Mouse (Mus musculus) heart, embryonic 10.5 days (tissue): ENCODE data around the gene Meis1. TPM values are rescaled to one million over a fixed set of nuclear protein-coding genes. Genes with fewer than 3 reads are reported as not detected.
A peak's percentile ranks its signal among the peaks of the same experiment; 100 is the strongest.

Experiments
- DNase-seq: peaks from one replicate; pipeline ENCODE4 v3.0.0-alpha.2; 2017; ENCODE audit warnings: low spot score
- H3K27ac ChIP-seq: fragments of 300-500 bp; sonication (generic); 2 replicates; pipeline ENCODE4 v1.5.1; 2016; ENCODE audit warnings: mild to moderate bottlenecking
- H3K27me3 ChIP-seq: fragments of 300-500 bp; sonication (generic); 2 replicates; pipeline ENCODE4 v1.6.1; 2016; ENCODE audit warnings: mild to moderate bottlenecking; ENCODE audit not compliant: poor library complexity, insufficient read depth, severe bottlenecking
- H3K36me3 ChIP-seq: fragments of 300-500 bp; sonication (generic); 2 replicates; pipeline ENCODE4 v1.6.1; 2016; ENCODE audit warnings: mild to moderate bottlenecking, moderate library complexity
- H3K4me1 ChIP-seq: fragments of 300-500 bp; sonication (generic); 2 replicates; pipeline ENCODE4 v1.6.1; 2016; ENCODE audit warnings: mild to moderate bottlenecking
- H3K4me3 ChIP-seq: fragments of 300-500 bp; sonication (generic); 2 replicates; pipeline ENCODE4 v1.5.1; 2016; ENCODE audit warnings: mild to moderate bottlenecking, moderate library complexity
- H3K9me3 ChIP-seq: fragments of 300-500 bp; sonication (generic); 2 replicates; pipeline ENCODE4 v1.6.1; 2016; ENCODE audit warnings: mild to moderate bottlenecking, moderate library complexity
- WGBS: fragments of 180-500 bp; shearing (Covaris S2); methylation state at CpG from one replicate; pipeline ENCODE4 v1.1.7; 2016; 5-methylcytosine and 5-hydroxymethylcytosine counted together
- polyA plus RNA-seq: library from polyadenylated mRNA; unstranded; fragments of >200 nt; fragmentation: Nextera tagmentation; extraction: Ambion mirVana; gene quantifications from 2 replicates; pipeline ENCODE4 v1.2.1, GENCODE M21; 2016

The Meis1 gene
- polyA plus RNA-seq, 1 experiment from 2014 or later = 139 TPM

- WGBS = 51% methylated on average over 7 of the region's 7 CpGs
- H3K9me3 ChIP-seq = no peaks in the 10 kb centered on the region
- DNase-seq = no peak
- H3K4me3 ChIP-seq = no peak overlapping the region
- H3K36me3 ChIP-seq = 0 out of 2 replicates have a peak, but pooled peaks cover 9% of the 10 kb centered on the region
- no peak overlapping the region for H3K27ac ChIP-seq
- H3K27me3 ChIP-seq = no peaks in the 10 kb centered on the region
- H3K4me1 ChIP-seq = peaks cover 24% of the 10 kb centered on the region
These were observed 120.7 kb downstream of the Meis1 start for GRCm38 (mm10) chr11:18897921-18898646.

GRCm38 (mm10) chr11:18897250-18897649 lies 121.5 kb downstream of the Meis1 start:
- H3K4me1 ChIP-seq = peaks cover 27% of the 10 kb centered on the region
- H3K9me3 ChIP-seq = no peaks in the 10 kb centered on the region
- H3K27me3 ChIP-seq = no peaks in the 10 kb centered on the region
- H3K27ac ChIP-seq = no peak overlapping the region
- 62% methylated on average over 2 of the region's 2 CpGs for WGBS
- 0 out of 2 replicates have a peak, but pooled peaks cover 11% of the 10 kb centered on the region for H3K36me3 ChIP-seq
- DNase-seq = no peak
- no peak overlapping the region for H3K4me3 ChIP-seq

GRCm38 (mm10) chr11:18892470-18892869 lies 126.3 kb downstream of the Meis1 start:
- Histone ChIP-seq H3K4me3 (no peak overlapping the region), H3K27me3 (no peaks in the 10 kb centered on the region), H3K36me3 (0 out of 2 replicates have a peak, but pooled peaks cover 11% of the 10 kb centered on the region), H3K9me3 (no peaks in the 10 kb centered on the region), H3K27ac (no peak overlapping the region), H3K4me1 (peaks cover 13% of the 10 kb centered on the region)
- WGBS = 48% methylated on average over 2 of the region's 2 CpGs
- no peak for DNase-seq

- Histone ChIP-seq H3K4me3 (no peak overlapping the region), H3K4me1 (peaks cover 29% of the 10 kb centered on the region), H3K9me3 (no peaks in the 10 kb centered on the region), H3K27me3 (no peaks in the 10 kb centered on the region), H3K36me3 (peaks cover 10% of the 10 kb centered on the region; the same call in 1 of the 2 replicates), H3K27ac (no peak overlapping the region)
- no peak for DNase-seq
- 34% methylated on average over 5 of the region's 5 CpGs for WGBS
These were observed 129.6 kb downstream of the Meis1 start for GRCm38 (mm10) chr11:18889139-18889538.

- DNase-seq = no peak
- no peak overlapping the region for H3K27ac ChIP-seq
- H3K27me3 ChIP-seq = no peaks in the 10 kb centered on the region
- peaks cover 33% of the 10 kb centered on the region for H3K4me1 ChIP-seq
- H3K4me3 ChIP-seq = no peak overlapping the region
- 72% methylated on average over 1 of the region's 1 CpGs for WGBS
- no peaks in the 10 kb centered on the region for H3K9me3 ChIP-seq
- H3K36me3 ChIP-seq = peaks cover 15% of the 10 kb centered on the region; the same call in 1 of the 2 replicates
These were observed 130.1 kb downstream of the Meis1 start for GRCm38 (mm10) chr11:18888651-18889050.

- peak overlapping the region; percentile 62; the same call in 1 of the 2 replicates for H3K27ac ChIP-seq
- DNase-seq = no peak
- H3K4me1 ChIP-seq = peaks cover 34% of the 10 kb centered on the region
- no peaks in the 10 kb centered on the region for H3K27me3 ChIP-seq
- H3K4me3 ChIP-seq = no peak overlapping the region
- peaks cover 35% of the 10 kb centered on the region for H3K36me3 ChIP-seq
- WGBS = 37% methylated on average over 9 of the region's 9 CpGs
- no peaks in the 10 kb centered on the region for H3K9me3 ChIP-seq
These were observed 133.0 kb downstream of the Meis1 start for GRCm38 (mm10) chr11:18885729-18886325.

GRCm38 (mm10) chr11:18885036-18885728 lies 133.6 kb downstream of the Meis1 start:
- Histone ChIP-seq H3K4me1 (peaks cover 34% of the 10 kb centered on the region), H3K27ac (peak overlapping the region; percentile 62; the same call in 1 of the 2 replicates), H3K36me3 (peaks cover 36% of the 10 kb centered on the region), H3K27me3 (no peaks in the 10 kb centered on the region), H3K9me3 (no peaks in the 10 kb centered on the region), H3K4me3 (no peak overlapping the region)
- 68% methylated on average over 6 of the region's 6 CpGs for WGBS
- DNase-seq = no peak

- Histone ChIP-seq H3K36me3 (peaks cover 36% of the 10 kb centered on the region), H3K4me1 (peaks cover 39% of the 10 kb centered on the region), H3K27me3 (no peaks in the 10 kb centered on the region), H3K4me3 (no peak overlapping the region), H3K27ac (no peak overlapping the region), H3K9me3 (no peaks in the 10 kb centered on the region)
- no peak for DNase-seq
- WGBS = 72% methylated on average over 3 of the region's 3 CpGs
These were observed 134.8 kb downstream of the Meis1 start for GRCm38 (mm10) chr11:18883987-18884386.

GRCm38 (mm10) chr11:18883507-18883881 lies 135.3 kb downstream of the Meis1 start:
- Histone ChIP-seq H3K4me1 (peaks cover 37% of the 10 kb centered on the region), H3K27ac (no peak overlapping the region), H3K4me3 (no peak overlapping the region), H3K36me3 (peaks cover 36% of the 10 kb centered on the region), H3K27me3 (no peaks in the 10 kb centered on the region), H3K9me3 (no peaks in the 10 kb centered on the region)
- DNase-seq = no peak
- 75% methylated on average over 2 of the region's 2 CpGs for WGBS

- H3K4me1 ChIP-seq = peaks cover 33% of the 10 kb centered on the region
These were observed 135.9 kb downstream of the Meis1 start for GRCm38 (mm10) chr11:18882747-18883506.

GRCm38 (mm10) chr11:18882315-18882714 lies 136.5 kb downstream of the Meis1 start:
- no peak overlapping the region for H3K4me3 ChIP-seq
- peaks cover 36% of the 10 kb centered on the region for H3K36me3 ChIP-seq
- H3K9me3 ChIP-seq = no peaks in the 10 kb centered on the region
- no peak for DNase-seq
- no peaks in the 10 kb centered on the region for H3K27me3 ChIP-seq
- WGBS = 89% methylated on average over 5 of the region's 5 CpGs
- no peak overlapping the region for H3K27ac ChIP-seq
- peaks cover 33% of the 10 kb centered on the region for H3K4me1 ChIP-seq

More at GRCm38 (mm10) chr11:18882747-18883506, 135.9 kb downstream of the Meis1 start:
- Histone ChIP-seq H3K36me3 (peaks cover 36% of the 10 kb centered on the region), H3K27me3 (no peaks in the 10 kb centered on the region), H3K4me3 (no peak overlapping the region), H3K27ac (no peak overlapping the region), H3K9me3 (no peaks in the 10 kb centered on the region)
- WGBS = 85% methylated on average over 3 of the region's 3 CpGs
- DNase-seq = no peak

- H3K9me3 ChIP-seq = no peaks in the 10 kb centered on the region
- H3K4me3 ChIP-seq = no peak overlapping the region
- H3K27ac ChIP-seq = no peak overlapping the region
- 73% methylated on average over 5 of the region's 5 CpGs for WGBS
- 0 out of 2 replicates have a peak, but pooled peaks cover 5% of the 10 kb centered on the region for H3K27me3 ChIP-seq
- H3K4me1 ChIP-seq = peaks cover 39% of the 10 kb centered on the region
- peaks cover 36% of the 10 kb centered on the region for H3K36me3 ChIP-seq
- no peak for DNase-seq
These were observed 138.0 kb downstream of the Meis1 start for GRCm38 (mm10) chr11:18880806-18881205.
